Mouse (Mus musculus) activated CD4-positive, CD25-positive, alpha-beta regulatory T cell, adult 4 months (primary cell): Measurements from ENCODE around the gene Arhgap21. TPM values are rescaled to one million over a fixed set of nuclear protein-coding genes. Genes with fewer than 3 reads are reported as not detected.
A peak's percentile ranks its signal among the peaks of the same experiment; 100 is the strongest.
"Not testable (repeated sequence)": the region's sequence is repeated elsewhere in the genome, so short reads cannot be mapped to it uniquely, and the experiment has no call there.

Experiments used
- ATAC-seq: one replicate; pipeline ENCODE4 v1.8.0; 2017
- polyA plus RNA-seq, 2 experiments: library from polyadenylated mRNA; unstranded; fragments of 100-300 nt; shearing (Covaris generic); gene quantifications; one replicate each; pipeline ENCODE4 v1.2.1; 2017

The Arhgap21 gene
- polyA plus RNA-seq, 2 experiments from 2014 or later: 2.0 to 4.2 TPM

DNA sequence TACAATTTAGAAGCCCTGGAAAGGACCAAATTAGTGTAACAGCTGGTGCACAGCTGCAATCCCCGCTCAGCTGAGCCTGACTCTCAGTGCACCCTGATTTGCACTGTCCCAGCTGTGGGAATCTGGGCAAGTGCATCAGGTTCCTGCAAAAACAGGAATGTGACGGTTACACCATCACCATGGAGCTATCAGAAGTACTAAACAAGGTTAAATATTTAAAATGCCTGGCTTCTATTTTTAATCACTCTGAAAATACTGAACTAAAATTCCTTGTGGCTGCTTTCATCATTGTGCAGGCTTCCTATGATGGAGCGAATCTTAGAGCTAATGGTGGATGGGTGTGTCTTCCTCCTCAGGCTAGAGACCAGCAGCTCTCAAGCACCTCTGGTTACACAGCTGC, 29.3 kb downstream of the Arhgap21 start:
- ATAC-seq: no peak

DNA sequence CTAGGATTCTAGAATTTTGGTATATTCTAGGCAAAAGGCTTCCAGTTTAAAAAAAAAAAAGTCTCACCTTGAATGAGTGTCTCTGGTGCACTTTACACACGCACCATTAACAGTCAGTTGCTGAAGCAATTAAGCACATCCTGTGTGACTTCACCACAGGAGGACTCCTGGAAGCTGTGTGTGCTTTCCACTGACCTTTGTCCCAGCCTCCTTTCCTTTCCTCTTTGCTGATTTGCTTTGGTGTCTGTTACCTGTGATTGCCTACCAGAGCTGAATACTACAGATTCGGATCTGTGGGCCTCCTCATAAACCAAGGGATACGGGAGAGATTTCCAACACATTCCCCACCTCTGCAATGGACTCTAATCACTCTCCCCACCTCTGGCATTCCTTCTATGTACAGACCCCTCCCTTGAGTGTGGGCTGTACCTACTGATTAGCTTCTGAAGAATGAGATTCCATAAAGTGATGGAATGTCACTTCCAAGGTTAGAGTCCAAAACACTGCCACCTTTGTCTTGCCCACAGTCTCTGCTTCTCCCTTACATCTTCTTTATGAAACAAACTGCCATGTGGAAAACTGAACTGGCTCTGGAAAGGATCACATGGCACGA, 32.0 kb downstream of the Arhgap21 start:
- no peak for ATAC-seq

DNA sequence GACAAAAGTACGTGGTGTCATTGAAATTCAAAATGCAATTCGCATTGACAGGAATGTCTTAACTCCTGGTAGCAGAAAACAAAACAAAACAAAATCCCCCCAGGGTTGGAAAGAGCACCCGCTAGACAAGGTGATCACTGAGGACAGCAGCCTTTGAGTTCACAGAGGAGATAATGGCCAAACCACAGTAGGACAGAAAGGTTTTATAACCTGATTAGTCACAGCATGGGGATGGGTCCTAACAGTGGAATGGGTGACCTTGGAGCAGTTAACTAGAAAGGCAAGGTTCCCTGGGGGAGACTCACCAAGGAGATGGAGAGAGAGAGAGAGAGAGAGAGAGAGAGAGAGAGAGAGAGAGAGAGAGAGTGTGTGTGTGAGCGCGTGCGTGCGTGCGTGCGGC, 34.3 kb downstream of the Arhgap21 start:
- ATAC-seq: no peak

DNA sequence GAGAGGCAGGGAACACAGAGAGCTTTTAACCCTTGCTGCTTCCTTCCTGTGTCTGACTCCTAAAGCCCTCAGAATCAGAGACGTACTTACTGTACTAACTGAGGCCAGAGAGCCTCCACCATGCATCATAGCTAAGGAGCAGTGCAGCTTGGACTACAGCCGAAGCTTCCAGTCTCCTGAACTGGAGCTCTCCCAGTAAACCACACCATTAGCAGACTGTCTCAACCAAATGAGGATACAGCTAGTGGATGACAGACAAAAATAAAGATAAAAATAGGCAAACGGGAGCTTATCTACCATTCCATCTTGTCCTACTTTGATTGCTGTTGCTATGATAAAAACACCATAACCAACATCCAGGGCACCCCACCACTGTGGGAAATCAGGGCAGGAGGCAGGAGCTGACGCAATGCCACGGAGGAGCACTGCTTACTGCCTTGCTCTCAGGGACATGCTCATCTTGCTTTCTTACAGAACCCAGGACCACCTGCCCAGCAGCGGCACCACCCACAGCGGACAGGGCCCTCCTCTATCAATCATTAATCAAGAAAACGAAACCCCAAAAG, 35.9 kb downstream of the Arhgap21 start:
- ATAC-seq: no peak

DNA sequence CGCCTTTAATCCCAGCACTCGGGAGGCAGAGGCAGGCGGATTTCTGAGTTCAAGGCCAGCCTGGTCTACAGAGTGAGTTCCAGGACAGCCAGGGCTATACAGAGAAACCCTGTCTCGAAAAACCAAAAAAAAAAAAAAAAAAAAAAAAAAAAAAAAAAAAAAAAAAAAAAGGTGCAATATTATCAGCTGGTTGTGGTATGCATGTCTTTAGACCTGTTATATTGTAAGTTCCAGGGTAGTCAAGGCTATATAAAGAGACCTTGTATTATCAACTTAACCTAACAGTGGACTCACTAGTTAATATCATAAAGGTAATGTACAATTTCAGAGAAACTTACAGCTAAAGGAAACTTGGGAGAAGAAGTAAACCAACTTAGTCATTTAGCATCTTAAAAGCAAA, 36.9 kb downstream of the Arhgap21 start:
- ATAC-seq: not testable (repeated sequence)

DNA sequence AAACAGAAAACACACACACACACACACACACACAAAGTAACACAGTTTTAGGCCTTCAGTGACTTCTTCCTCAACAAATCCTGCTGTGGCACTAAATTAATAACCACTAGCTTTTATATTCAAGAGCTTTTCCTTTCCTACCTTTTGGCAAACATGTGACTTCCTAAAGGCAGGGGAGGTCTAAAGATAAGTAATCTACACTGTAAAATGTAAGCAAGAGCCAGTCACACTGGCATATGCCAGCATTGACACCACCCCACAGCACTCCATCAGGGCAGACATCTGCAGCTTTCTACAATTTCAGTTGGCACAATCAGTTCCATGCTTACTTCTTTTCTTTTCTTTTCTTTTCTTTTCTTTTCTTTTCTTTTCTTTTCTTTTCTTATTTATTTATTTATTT, 40.2 kb downstream of the Arhgap21 start:
- no peak for ATAC-seq

DNA sequence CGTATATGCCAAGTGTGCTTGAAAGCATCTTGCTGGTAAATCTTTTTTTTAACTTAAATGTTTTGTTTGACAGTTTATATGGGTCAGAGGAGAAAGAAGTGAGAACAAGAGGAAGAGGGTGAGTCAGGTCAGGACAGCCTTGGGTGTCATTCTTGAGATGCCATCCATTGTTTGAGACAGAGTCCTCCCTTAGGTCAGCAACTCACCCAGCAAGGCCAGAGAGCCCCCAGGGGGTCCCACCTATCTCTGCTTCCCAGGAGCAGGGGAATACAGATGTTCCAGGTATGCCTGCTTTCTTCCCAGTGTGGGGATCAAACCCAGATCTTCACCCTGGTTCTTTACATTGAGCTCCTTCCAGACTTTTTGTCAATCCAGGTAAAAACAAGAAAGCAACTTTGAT, 43.7 kb downstream of the Arhgap21 start:
- ATAC-seq: no peak

DNA sequence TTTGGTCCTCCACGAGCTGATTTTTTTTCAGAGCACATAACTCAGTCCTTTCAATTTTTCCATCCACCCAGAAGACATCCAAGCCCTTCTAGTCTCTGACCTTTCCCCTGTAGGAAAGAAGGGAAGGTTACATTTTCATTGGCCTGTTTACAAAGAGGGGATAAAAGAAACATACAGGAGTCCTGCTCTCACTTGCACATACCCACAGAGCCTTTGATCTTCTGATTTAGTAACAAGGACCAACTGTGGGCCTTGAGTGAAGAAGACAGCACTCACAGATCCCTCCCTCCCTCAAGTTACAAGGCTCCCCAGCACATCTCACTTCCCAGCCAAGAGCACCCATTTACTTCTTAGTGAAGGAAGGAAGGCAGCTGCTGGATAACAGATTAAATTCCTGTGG, 46.3 kb downstream of the Arhgap21 start:
- ATAC-seq: no peak

DNA sequence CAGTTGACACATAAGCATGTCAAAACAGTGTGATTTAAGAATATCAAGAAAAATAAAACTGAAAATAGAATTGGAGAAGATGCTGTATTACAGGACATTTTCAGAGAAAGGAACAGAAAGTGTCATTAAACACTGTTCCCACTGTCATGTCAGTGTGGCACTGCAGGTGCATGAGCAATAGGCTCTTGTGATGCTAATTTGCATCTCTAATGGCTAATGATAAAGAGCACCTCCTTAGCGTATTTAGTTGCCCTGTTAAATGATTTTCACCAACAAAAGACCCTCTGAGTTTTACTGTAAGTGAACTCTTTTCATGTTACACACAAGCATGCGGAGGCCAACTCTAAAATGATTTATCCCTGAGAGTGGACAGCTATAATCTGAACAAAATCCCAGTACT, 47.1 kb downstream of the Arhgap21 start:
- ATAC-seq: no peak

DNA sequence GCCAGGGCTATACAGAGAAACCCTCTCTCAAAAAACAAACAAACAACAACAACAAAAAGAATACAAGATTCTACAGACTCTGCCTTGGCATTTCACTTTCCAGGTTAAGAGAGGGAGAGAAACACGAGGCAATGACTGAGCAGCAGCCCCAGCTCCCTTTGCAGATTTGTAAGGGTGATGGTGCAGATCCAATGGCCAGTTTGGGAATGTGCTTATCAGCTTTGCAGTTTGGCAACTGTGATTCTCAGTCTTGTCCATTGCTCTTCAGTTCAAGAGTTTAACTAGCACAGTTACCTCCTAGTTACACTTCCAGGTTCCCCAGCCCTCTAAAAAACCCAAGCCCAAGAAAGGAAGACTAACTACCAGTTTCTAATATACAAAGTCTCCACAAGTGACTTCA, 47.7 kb downstream of the Arhgap21 start:
- ATAC-seq: no peak

DNA sequence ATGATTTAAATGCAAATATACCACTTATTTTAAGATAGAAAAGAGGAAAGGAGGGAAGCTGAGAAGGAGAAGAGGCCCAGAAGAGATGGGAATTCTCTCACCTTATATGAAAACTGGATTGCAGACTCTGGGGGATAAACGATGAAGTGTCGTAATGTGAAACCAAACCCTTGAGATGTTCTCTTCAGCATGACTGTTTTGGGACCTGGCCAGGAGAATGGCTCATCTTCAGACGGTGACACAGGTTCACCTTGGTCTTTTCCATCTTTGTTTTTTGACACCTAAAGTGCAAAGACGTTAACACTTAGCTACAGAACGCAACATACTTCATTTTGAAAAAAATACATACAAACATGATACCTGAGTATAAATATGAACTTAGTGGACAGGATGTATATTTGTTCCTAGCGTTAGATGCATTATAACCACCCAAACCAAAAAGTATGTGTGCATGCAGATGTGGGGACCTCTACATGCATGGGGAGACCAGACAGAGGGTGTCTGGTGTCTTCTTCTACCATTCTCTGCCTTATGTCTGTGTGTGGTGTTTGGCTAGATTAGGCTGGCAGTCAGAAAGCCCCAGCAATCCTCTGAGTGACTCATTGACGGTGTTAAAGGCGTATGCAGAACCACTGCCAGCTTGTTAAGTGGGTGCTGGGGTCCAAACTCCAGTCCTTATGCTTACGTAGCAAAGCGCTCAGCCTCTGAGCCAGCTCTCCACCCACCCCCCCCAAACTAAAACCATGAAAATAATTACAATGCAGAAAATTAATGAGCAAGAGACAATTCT, 54.0 kb downstream of the Arhgap21 start:
- no peak for ATAC-seq

DNA sequence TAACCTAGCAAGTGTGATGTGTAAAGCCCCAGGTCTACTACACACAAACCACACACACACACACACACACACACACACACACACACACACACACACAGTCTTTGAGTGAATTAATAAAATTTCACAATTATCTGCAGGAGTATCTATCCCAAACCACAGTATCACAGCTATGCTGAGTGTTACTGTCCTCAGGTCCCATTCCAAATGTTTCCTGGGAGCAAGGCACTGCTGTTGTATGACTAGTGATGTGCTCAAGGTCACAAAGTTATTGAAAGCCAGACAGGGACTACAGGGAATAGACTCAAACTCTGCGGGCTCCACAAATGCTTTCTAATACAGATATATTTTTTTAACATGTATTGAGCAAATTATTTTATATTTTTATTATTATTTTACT, 55.7 kb downstream of the Arhgap21 start:
- no peak for ATAC-seq

DNA sequence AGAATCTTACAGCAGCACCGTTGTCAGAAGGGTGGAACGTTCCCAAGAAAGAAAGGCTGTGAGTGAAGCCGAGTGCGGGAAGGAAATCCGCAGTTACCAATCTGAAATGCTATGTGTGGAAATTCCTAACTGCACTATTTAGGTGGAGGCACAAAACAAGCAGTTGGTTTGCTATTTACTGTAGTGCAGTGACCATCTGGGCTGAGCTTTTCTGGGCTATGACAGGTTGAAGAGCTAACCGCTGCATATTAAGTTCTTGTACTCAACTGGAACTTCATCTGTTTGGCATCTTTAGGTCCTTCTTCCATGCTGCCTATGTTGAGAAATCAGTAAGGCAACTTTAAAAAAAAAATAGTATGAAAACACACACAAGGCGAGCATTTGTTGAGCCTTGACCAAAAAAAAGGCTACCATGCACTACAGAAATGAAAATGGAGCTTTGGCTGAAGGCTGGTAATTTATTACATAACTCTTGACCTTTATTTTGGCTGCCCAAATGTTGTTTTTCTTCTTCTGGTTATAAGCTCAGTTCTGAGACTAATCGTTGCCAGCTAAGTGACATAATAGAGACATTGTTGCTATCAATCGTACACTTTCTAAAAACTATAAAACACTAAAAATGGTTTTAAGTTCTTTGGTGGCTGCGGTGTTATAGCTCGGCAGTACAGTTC, 56.2 kb downstream of the Arhgap21 start:
- no peak for ATAC-seq

DNA sequence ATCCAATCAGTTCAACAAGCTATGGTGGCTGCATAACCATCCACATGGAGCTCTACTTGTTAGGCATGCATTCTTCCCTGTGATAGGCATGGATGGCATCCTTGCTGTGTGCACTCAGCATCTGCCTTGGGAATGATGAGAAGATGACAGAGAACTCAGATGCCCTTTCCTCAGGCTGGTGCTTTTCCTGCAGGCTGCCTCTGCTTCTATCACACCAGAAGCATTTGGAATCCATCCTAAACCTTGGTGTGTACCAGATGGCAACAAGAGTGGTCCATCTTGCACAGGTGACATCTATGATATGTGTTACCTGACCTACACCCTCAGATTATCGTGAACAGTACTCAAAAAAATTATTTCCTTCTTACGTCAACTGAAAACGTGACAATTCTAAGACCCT, 58.2 kb downstream of the Arhgap21 start:
- ATAC-seq: no peak

DNA sequence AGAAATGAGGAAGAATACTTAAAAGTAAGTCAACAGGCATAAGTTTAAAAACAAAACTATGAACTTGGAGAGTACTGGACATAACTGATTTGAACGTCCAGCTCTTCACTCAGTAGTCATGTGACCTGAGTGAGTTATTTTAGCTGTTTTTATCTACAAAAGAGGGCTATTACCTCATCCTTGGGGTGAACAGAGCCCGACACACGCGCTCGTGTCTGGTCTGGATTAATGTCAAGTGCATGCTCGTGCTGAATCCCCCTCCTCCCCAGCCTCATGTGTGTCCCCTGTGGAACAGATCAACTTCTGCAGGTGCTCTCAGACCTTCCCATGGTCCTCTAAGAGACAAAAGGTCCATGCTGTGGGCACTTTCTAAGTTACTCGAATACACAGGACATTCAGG, 59.3 kb downstream of the Arhgap21 start:
- no peak for ATAC-seq

DNA sequence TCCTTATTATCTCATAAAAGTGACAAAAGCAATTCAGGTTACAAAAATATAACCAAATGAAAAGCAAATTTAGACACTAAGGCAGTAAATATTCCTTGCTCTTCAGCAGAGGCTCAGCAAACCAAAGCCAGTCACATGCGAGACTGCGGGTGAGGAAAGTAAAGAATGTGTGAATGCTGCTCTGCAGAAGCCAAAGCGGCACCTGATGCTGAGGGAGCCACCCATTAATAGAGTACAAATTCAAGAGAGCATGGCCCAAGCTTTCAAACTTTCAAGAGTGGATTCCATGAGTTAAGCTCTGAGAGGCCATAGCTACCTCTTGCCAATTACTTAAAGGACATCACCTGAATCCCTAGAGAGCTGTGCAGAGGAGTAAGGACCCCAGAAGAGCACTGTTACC, 61.4 kb downstream of the Arhgap21 start:
- ATAC-seq: no peak

DNA sequence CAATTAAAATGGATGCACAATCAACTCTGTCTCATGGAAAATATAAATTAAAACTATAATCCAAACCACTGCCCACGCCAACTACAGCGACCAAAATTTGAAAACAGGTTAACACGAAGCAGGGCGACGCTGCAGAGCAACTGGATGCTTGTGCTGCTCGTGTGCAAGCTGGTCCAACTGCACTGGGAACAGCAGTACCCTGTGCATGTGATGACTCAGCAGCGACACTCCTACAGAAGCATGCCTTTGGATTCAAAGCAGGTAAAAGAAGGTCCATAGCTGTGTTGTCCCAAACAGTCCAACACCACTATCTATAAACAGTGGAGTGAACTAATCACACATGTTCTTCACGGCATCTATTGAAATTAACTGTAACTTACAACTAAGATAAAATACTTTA, 63.3 kb downstream of the Arhgap21 start:
- no peak for ATAC-seq

DNA sequence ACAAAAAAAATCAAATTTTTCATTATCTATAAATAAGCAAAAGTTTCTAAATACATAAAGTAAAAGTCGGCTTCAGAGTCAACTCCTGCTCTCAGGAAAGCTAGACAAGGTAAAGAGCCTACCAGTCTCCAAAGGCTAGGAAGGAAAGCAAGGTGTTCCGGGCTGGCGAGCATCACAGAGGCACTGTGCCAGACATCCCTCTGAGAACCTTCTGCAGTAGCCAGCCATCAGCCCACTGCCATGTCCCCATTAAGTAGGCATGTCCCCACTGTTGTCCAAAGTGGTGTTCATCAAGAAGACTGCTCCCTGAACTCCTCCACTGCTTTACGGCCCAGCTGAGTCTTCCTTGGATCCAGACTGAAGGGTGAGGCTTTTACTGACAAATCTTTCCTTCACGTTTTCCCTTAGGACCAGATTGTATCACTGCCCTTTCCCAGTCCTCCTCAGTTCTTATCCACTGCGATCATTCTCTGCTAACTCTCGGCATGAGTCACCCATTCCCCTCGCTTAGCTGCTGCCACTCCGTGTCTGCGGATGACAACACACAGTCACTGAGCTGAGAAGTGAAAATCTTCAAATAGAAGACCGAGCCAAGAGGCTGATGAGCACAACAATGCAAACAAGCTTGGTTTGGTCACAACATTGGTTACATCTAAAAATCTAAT, 65.6 kb downstream of the Arhgap21 start:
- ATAC-seq: no peak

DNA sequence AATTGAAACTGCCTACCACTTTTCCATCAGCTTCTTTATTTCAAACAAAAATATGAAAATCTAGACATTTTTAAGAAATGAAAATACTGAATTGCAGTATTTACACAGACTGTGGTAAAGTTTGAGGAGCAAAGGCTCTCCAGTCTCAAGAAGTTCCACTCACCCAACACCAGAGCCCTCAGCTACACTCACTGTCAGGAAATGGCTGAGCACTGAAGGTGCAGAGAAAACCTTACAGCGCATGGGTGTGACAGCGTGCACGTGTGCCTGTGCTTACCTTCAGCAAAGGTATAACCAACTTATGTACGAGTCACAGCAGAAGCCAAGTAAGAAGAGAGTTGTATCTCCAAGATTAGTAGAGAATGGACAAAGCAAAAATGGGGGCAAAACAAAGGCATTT, 66.8 kb downstream of the Arhgap21 start:
- ATAC-seq: no peak

DNA sequence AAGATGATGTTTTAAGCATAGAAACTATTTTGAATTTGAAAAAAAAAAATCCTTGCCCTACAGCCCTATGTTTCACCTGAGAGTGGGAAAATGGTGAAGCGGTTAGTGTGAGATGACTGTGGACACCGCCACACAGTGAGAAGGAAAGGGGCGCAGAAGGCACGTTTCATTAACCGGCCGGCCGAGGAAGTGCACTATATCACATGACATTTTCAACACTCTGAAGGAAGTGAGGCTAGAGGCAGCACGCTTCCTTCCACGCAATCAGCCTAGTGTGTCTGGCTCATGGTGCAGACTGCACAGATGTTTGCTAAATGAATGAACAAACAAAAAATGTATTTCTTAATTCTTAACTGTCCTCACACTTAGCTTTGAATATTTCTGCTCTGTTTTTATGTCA, 69.4 kb downstream of the Arhgap21 start:
- ATAC-seq: peak; percentile 86

DNA sequence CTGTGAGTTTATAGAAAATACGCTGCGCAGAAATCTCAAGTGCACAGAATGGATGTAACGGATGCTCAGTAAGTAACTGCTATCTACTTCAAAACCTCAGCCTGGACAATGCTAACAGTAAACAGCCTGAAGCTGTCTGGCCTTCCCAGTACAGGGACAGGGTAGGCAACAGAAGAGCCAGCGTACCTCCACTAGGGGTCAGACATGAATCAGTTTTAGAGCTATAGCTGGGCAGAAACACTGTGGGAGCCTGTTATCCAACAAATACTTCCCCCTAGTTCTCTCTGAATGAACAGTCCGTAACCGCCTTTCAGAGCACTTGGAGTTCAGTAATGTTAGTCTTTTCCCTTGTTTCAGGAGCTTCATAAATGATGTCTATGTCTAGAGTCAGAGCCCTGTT, 70.0 kb downstream of the Arhgap21 start:
- ATAC-seq: peak; percentile 85

DNA sequence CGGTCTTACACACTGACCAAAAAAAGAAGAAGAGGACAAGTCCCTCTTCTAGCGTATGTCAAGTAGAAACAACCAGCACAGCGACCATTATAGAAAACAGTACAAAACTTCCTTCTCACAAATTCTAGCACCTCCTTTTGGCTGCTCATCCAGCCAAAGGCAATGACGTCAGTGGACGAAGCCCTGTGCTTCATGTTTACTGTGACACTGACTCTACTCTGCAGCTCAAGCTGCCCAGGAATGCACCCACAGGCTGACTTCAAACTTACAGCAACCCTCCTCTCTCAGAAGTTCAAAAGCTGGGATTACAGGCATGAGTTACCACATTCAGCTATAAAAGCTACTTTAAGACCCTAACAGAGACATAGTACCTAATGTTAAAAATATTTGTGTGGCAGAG, 72.2 kb downstream of the Arhgap21 start:
- no peak for ATAC-seq

DNA sequence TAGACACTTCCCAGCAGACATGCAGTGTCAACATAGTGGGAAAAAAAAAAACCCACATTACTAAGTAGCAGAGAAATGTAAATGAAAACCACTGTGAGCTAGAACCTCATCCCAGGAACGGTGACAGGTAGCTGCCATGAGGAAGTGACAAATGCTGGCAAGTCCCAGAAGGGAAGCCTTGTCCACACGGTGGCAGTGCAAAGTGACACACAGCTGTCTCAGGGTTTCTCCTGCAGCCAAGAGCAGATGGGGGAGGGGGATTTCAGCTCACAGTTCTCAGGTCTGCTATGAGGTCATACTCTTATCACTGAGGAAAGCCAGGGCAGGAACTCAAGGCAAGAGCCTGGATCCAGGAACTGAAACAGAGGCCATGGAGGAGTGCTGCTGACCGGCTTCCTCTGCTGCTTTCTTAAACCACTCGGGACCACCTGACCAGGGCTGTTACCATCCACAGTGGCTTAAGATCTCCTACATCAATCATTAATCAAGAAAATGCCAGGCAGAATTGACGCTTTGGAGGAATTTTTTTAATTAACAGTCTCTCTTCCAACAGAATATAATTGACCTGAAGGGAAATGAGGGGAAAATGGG, 74.5 kb downstream of the Arhgap21 start:
- ATAC-seq: peak; percentile 38
